Mouse (Mus musculus) cerebellum, postnatal 4 days (tissue): ENCODE results near the gene Tarbp1.

Source experiments
- DNase-seq, 2 experiments: peaks; one replicate each; pipeline ENCODE4 v3.0.0; 2022; ENCODE audit warnings: low spot score in 2 of 2, mixed read lengths in 1 of 2

Gene Tarbp1

GRCm38 (mm10) chr8:126474299-126475187 is at the start of gene Tarbp1:
TSS of gene Tarbp1 (minus strand) at chr8:126475065.
- DNase-seq: peak; percentile 84 to 90

GRCm38 (mm10) chr8:126524233-126524985 is 49.5 kb upstream of the Tarbp1 start:
- DNase-seq: peak; percentile 38 to 64

- DNase-seq: no peak
These were observed 48.3 kb upstream of the Tarbp1 start for GRCm38 (mm10) chr8:126523060-126523574.

GRCm38 (mm10) chr8:126519447-126519975 is 44.6 kb upstream of the Tarbp1 start:
- DNase-seq: no peak

GRCm38 (mm10) chr8:126516620-126517577 is 42.0 kb upstream of the Tarbp1 start:
- DNase-seq: peak; percentile 68 to 88

- DNase-seq: no peak
These were observed 39.4 kb upstream of the Tarbp1 start for GRCm38 (mm10) chr8:126514011-126514964.

- DNase-seq: no peak
These were observed 36.0 kb upstream of the Tarbp1 start for GRCm38 (mm10) chr8:126510866-126511265.

GRCm38 (mm10) chr8:126509635-126510034 is 34.8 kb upstream of the Tarbp1 start:
- no peak for DNase-seq

GRCm38 (mm10) chr8:126508871-126509586 is 34.2 kb upstream of the Tarbp1 start:
- DNase-seq: no peak

GRCm38 (mm10) chr8:126508221-126508620 is 33.4 kb upstream of the Tarbp1 start:
- DNase-seq: no peak

GRCm38 (mm10) chr8:126504492-126505182 is 29.8 kb upstream of the Tarbp1 start:
- no peak for DNase-seq

GRCm38 (mm10) chr8:126502722-126503121 is 27.9 kb upstream of the Tarbp1 start:
- no peak for DNase-seq

- DNase-seq: no peak
These were observed 24.5 kb upstream of the Tarbp1 start for GRCm38 (mm10) chr8:126499371-126499770.

GRCm38 (mm10) chr8:126498465-126498864 is 23.6 kb upstream of the Tarbp1 start:
- DNase-seq: no peak

- DNase-seq: peak; percentile 91 to 94
These were observed 22.9 kb upstream of the Tarbp1 start for GRCm38 (mm10) chr8:126497541-126498428.

- DNase-seq: no peak
These were observed 22.1 kb upstream of the Tarbp1 start for GRCm38 (mm10) chr8:126496915-126497314.

- DNase-seq: no peak
These were observed 20.6 kb upstream of the Tarbp1 start for GRCm38 (mm10) chr8:126495461-126495860.
